Mouse (Mus musculus) lung, postnatal 4 days (tissue): ENCODE measurements around the gene Lfng.

ENCODE experiments used
- DNase-seq, 2 experiments: peaks; one replicate each; pipeline ENCODE4 v3.0.0; 2021

Lfng gene

GRCm38 (mm10) chr5:140607001-140607835 lies at the start of gene Lfng:
Gene Lfng, plus strand, starts transcription at chr5:140607320.
- DNase-seq = peak; percentile 95 to 96

- DNase-seq = no peak
Observed at GRCm38 (mm10) chr5:140562601-140563000, 44.5 kb upstream of the Lfng start.

- peak in 1 of 2 experiments; percentile 21 for DNase-seq
Observed at GRCm38 (mm10) chr5:140564896-140565295, 42.2 kb upstream of the Lfng start, which contains the start of gene Grifin. Gene Grifin, minus strand, starts transcription at chr5:140565071.

- peak in 1 of 2 experiments; percentile 48 for DNase-seq
Observed at GRCm38 (mm10) chr5:140565451-140565850, 41.7 kb upstream of the Lfng start.

GRCm38 (mm10) chr5:140565856-140566255 lies 41.3 kb upstream of the Lfng start:
- DNase-seq = peak; percentile 55 to 72

GRCm38 (mm10) chr5:140566271-140566670 lies 40.8 kb upstream of the Lfng start:
- DNase-seq = peak in 1 of 2 experiments; percentile 19

- DNase-seq = peak; percentile 84
Observed at GRCm38 (mm10) chr5:140567321-140567720, 39.8 kb upstream of the Lfng start.

- DNase-seq = no peak
Observed at GRCm38 (mm10) chr5:140567751-140568150, 39.4 kb upstream of the Lfng start.

GRCm38 (mm10) chr5:140568321-140568970 lies 38.7 kb upstream of the Lfng start:
- DNase-seq = peak; percentile 60 to 83

- DNase-seq = no peak
Observed at GRCm38 (mm10) chr5:140569032-140569595, 38.0 kb upstream of the Lfng start.

GRCm38 (mm10) chr5:140570223-140570870 lies 36.8 kb upstream of the Lfng start:
- DNase-seq = no peak

- no peak for DNase-seq
Observed at GRCm38 (mm10) chr5:140571201-140571600, 35.9 kb upstream of the Lfng start.

GRCm38 (mm10) chr5:140571673-140572072 lies 35.4 kb upstream of the Lfng start:
- DNase-seq = peak in 1 of 2 experiments; percentile 68

- DNase-seq = peak in 1 of 2 experiments; percentile 54
Observed at GRCm38 (mm10) chr5:140572611-140573010, 34.5 kb upstream of the Lfng start.

GRCm38 (mm10) chr5:140575381-140575866 lies 31.7 kb upstream of the Lfng start:
- DNase-seq = no peak

GRCm38 (mm10) chr5:140579221-140579620 lies 27.9 kb upstream of the Lfng start:
- DNase-seq = no peak

GRCm38 (mm10) chr5:140579771-140580170 lies 27.3 kb upstream of the Lfng start:
- DNase-seq = no peak

- peak; percentile 48 to 83 for DNase-seq
Observed at GRCm38 (mm10) chr5:140581569-140581968, 25.6 kb upstream of the Lfng start.

GRCm38 (mm10) chr5:140582995-140583731 lies 24.0 kb upstream of the Lfng start:
- no peak for DNase-seq

- DNase-seq = no peak
Observed at GRCm38 (mm10) chr5:140583732-140584368, 23.3 kb upstream of the Lfng start.

- DNase-seq = no peak
Observed at GRCm38 (mm10) chr5:140589082-140589774, 17.9 kb upstream of the Lfng start.
